Comparison of ENCODE assay signal across 18 mouse cellular contexts in genomic region chr13:91171205-91171604, GRCm38 (mm10). TPM values are rescaled to one million over a fixed set of nuclear protein-coding genes. Genes with fewer than 3 reads are reported as not detected.
DNase-seq lines count a peak whose midpoint lies in the region; ATAC-seq and TF ChIP-seq lines count a peak whose summit lies in the region.
"Had no signal": no experiment of that assay in that cellular context is flagged by ENCODE, and none has a peak within 500 bp of the region (broad histone marks: within the 10 kb centered on the region; RNA-seq: fewer than 3 reads in every experiment).

No protein-coding gene starts in this region.

- H3K4me3 ChIP-seq in heart, adult 2 months: no peak overlapping the region
- H3K4me3 ChIP-seq in midbrain, embryonic 15.5 days: no peak overlapping the region
- no peak overlapping the region for H3K4me3 ChIP-seq in midbrain, embryonic 14.5 days (replicated peaks; ENCODE audit: low read depth, low read length)
- H3K4me3 ChIP-seq in neural tube, embryonic 15.5 days (replicated peaks): no peak overlapping the region
- H3K4me3 ChIP-seq in lung, postnatal 0 days (ENCODE audit: low read depth, low read length): no peak overlapping the region
- H3K4me3 ChIP-seq: intestine, embryonic 15.5 days; kidney, embryonic 15.5 days; liver, embryonic 12.5 days; lung, embryonic 15.5 days; neural tube, embryonic 13.5 days had no signal

- peaks cover 1% of the 10 kb centered on the region for H3K4me1 ChIP-seq in heart, adult 2 months (ENCODE audit: control insufficient read depth, insufficient read depth, low read length)
- no peaks in the 10 kb centered on the region for H3K4me1 ChIP-seq in midbrain, embryonic 15.5 days
- no peaks in the 10 kb centered on the region for H3K4me1 ChIP-seq in midbrain, embryonic 14.5 days (ENCODE audit: control insufficient read depth, insufficient read depth, low read length)
- H3K4me1 ChIP-seq in neural tube, embryonic 15.5 days: 0 out of 2 replicates have a peak, but pooled peaks cover 11% of the 10 kb centered on the region
- H3K4me1 ChIP-seq in lung, postnatal 0 days (ENCODE audit: insufficient read depth, low read depth, low read length): peaks cover 4% of the 10 kb centered on the region; the same call in 1 of the 2 replicates
- H3K4me1 ChIP-seq: intestine, embryonic 15.5 days had no signal

- H3K9me3 ChIP-seq in midbrain, embryonic 15.5 days: no peaks in the 10 kb centered on the region
- H3K9me3 ChIP-seq in midbrain, embryonic 14.5 days (ENCODE audit: control insufficient read depth, low read length): no peaks in the 10 kb centered on the region
- no peaks in the 10 kb centered on the region for H3K9me3 ChIP-seq in neural tube, embryonic 15.5 days (replicated peaks)
- H3K9me3 ChIP-seq in lung, postnatal 0 days (ENCODE audit: low read length): no peaks in the 10 kb centered on the region
- H3K9me3 ChIP-seq: intestine, embryonic 15.5 days; kidney, embryonic 15.5 days; liver, embryonic 12.5 days; lung, embryonic 15.5 days; neural tube, embryonic 13.5 days had no signal

- no peak overlapping the region for H3K4me2 ChIP-seq in midbrain, embryonic 15.5 days
- H3K4me2 ChIP-seq in midbrain, embryonic 14.5 days (ENCODE audit: low read length): no peak overlapping the region
- no peak overlapping the region for H3K4me2 ChIP-seq in neural tube, embryonic 15.5 days
- H3K4me2 ChIP-seq in lung, postnatal 0 days (replicated peaks; ENCODE audit: low read depth, low read length): no peak overlapping the region
- H3K4me2 ChIP-seq: heart, embryonic 11.5 days; intestine, embryonic 15.5 days; kidney, embryonic 15.5 days; liver, embryonic 12.5 days; lung, embryonic 15.5 days; neural tube, embryonic 13.5 days had no signal

- TF ChIP-seq CTCF in heart, adult 2 months (IDR thresholded peaks at IDR 0.05): 0 out of 2 replicates have a peak, but pooled peaks have one; percentile 6
- TF ChIP-seq CTCF in lung, postnatal 0 days (IDR thresholded peaks at IDR 0.05): no peak

- WGBS in heart, adult 2 months: 64% methylated on average over 5 of the region's 5 CpGs
- 72% methylated on average over 5 of the region's 5 CpGs for WGBS in midbrain, embryonic 15.5 days
- WGBS in midbrain, embryonic 14.5 days: 85% methylated on average over 5 of the region's 5 CpGs
- 76% methylated on average over 5 of the region's 5 CpGs for WGBS in neural tube, embryonic 15.5 days
- WGBS in lung, postnatal 0 days: 71% methylated on average over 5 of the region's 5 CpGs

- H3K36me3 ChIP-seq in heart, adult 2 months (ENCODE audit: control insufficient read depth, insufficient read depth, low read length): no peaks in the 10 kb centered on the region
- H3K36me3 ChIP-seq in midbrain, embryonic 15.5 days (replicated peaks): no peaks in the 10 kb centered on the region
- no peaks in the 10 kb centered on the region for H3K36me3 ChIP-seq in midbrain, embryonic 14.5 days (ENCODE audit: control insufficient read depth, insufficient read depth, low read length)
- H3K36me3 ChIP-seq in neural tube, embryonic 15.5 days: no peaks in the 10 kb centered on the region
- no peaks in the 10 kb centered on the region for H3K36me3 ChIP-seq in lung, postnatal 0 days (ENCODE audit: insufficient read depth, low read length)
- H3K36me3 ChIP-seq: intestine, embryonic 15.5 days; kidney, embryonic 15.5 days; liver, embryonic 12.5 days; lung, embryonic 15.5 days; neural tube, embryonic 13.5 days had no signal

- no peak for TF ChIP-seq EP300 in heart, adult 2 months (IDR thresholded peaks at IDR 0.05; ENCODE audit: insufficient read depth, low read depth, low read length)
- no peak for TF ChIP-seq EP300 in lung, postnatal 0 days (IDR thresholded peaks at IDR 0.05)

- 0 out of 2 replicates have a peak, but pooled peaks have one; percentile 60 for ATAC-seq in midbrain, embryonic 15.5 days (replicated peaks)
- no peak for ATAC-seq in midbrain, embryonic 14.5 days (ENCODE audit: low FRiP score, low TSS enrichment)
- ATAC-seq in neural tube, embryonic 15.5 days (ENCODE audit: low FRiP score): peak; percentile 30; the same call in 1 of the 2 replicates
- ATAC-seq in lung, postnatal 0 days: no peak
- ATAC-seq: intestine, embryonic 15.5 days; liver, embryonic 12.5 days had no signal

- no peak overlapping the region for H3K27ac ChIP-seq in heart, adult 2 months
- H3K27ac ChIP-seq in midbrain, embryonic 15.5 days: no peak overlapping the region
- H3K27ac ChIP-seq in midbrain, embryonic 14.5 days (replicated peaks; ENCODE audit: low read depth, low read length): no peak overlapping the region
- no peak overlapping the region for H3K27ac ChIP-seq in neural tube, embryonic 15.5 days (replicated peaks)
- H3K27ac ChIP-seq in lung, postnatal 0 days (ENCODE audit: low read length): no peak overlapping the region
- H3K27ac ChIP-seq: intestine, embryonic 15.5 days; kidney, embryonic 15.5 days; liver, embryonic 12.5 days; lung, embryonic 15.5 days; stomach, postnatal 0 days had no signal

- H3K9ac ChIP-seq in heart, adult 2 months (ENCODE audit: low read depth, low read length): no peak overlapping the region
- H3K9ac ChIP-seq in midbrain, embryonic 15.5 days: no peak overlapping the region
- H3K9ac ChIP-seq in midbrain, embryonic 14.5 days (replicated peaks; ENCODE audit: low read length): no peak overlapping the region
- no peak overlapping the region for H3K9ac ChIP-seq in neural tube, embryonic 15.5 days (replicated peaks)
- no peak overlapping the region for H3K9ac ChIP-seq in lung, postnatal 0 days (replicated peaks; ENCODE audit: low read depth)
- H3K9ac ChIP-seq: intestine, embryonic 15.5 days; kidney, embryonic 15.5 days; liver, embryonic 12.5 days; lung, embryonic 15.5 days; neural tube, embryonic 13.5 days had no signal

- no peak for TF ChIP-seq POLR2A in heart, adult 2 months (IDR thresholded peaks at IDR 0.05; ENCODE audit: insufficient read depth, low read depth, low read length)

- H3K27me3 ChIP-seq in heart, adult 2 months (ENCODE audit: control insufficient read depth, insufficient read depth, low read length): no peaks in the 10 kb centered on the region
- no peaks in the 10 kb centered on the region for H3K27me3 ChIP-seq in midbrain, embryonic 15.5 days (replicated peaks)
- no peaks in the 10 kb centered on the region for H3K27me3 ChIP-seq in midbrain, embryonic 14.5 days (ENCODE audit: control insufficient read depth, insufficient read depth, low read length)
- H3K27me3 ChIP-seq in neural tube, embryonic 15.5 days (replicated peaks): no peaks in the 10 kb centered on the region
- H3K27me3 ChIP-seq in lung, postnatal 0 days (replicated peaks; ENCODE audit: insufficient read depth, low read length): no peaks in the 10 kb centered on the region
- H3K27me3 ChIP-seq: intestine, embryonic 15.5 days; kidney, embryonic 15.5 days; liver, embryonic 12.5 days; lung, embryonic 15.5 days; neural tube, embryonic 13.5 days had no signal

- no peaks in the 10 kb centered on the region for H3K79me2 ChIP-seq in heart, adult 2 months (replicated peaks; ENCODE audit: control insufficient read depth, insufficient read depth, low read length)

- intact Hi-C loops in heart, adult 2 months (cut with DNase I): no loop called here

- DNase-seq in cerebellum, adult 9-10 months: peak; percentile 27
- no peak for DNase-seq in cerebellum, adult 11 months
- no peak for DNase-seq in heart, adult 2 months
- no peak for DNase-seq in heart, adult 9 months (ENCODE audit: low spot score in 2 of 2)
- DNase-seq in midbrain, embryonic 14.5 days: no peak
- DNase-seq in lung, postnatal 0 days (ENCODE audit: low spot score): no peak
- DNase-seq: adrenal gland, adult 8-10 months; gastrocnemius, postnatal 10 days; right cerebral cortex, postnatal 25 days had no signal

RNA-seq across cellular contexts. Expression of gene Atg10, which starts 52.6 kb away (rescaled TPM):
- 10 to 100 TPM; 25.1 to 27.1 TPM for total RNA-seq in heart, adult 2 months (2021)
- 5.9 and 13.1 TPM in 2 replicates for polyA plus RNA-seq in heart, adult 2 months (2012; rRNA removed)
- polyA plus RNA-seq in midbrain, embryonic 15.5 days (2015; fragmentation: Nextera tagmentation; extraction: Ambion mirVana): 13.6 and 13.8 TPM in 2 replicates
- polyA plus RNA-seq in midbrain, embryonic 14.5 days (2014; fragmentation: Nextera tagmentation; extraction: Ambion mirVana): 14.2 and 14.5 TPM in 2 replicates
- 14.1 and 15.9 TPM in 2 replicates for polyA plus RNA-seq in neural tube, embryonic 15.5 days (2015; fragmentation: Nextera tagmentation; extraction: Ambion mirVana)
- 14.7 and 18.0 TPM in 2 replicates for polyA plus RNA-seq in lung, postnatal 0 days (2015; fragmentation: Nextera tagmentation; extraction: Ambion mirVana)

Comparison
In these comparisons a context has a peak if more than half of its experiments do, and no peak if none do; other contexts are left out.
1. ATAC-seq: peak in midbrain, embryonic 15.5 days (single experiment) and neural tube, embryonic 15.5 days (single experiment); none in midbrain, embryonic 14.5 days (single experiment) and lung, postnatal 0 days (single experiment).